Mouse (Mus musculus) adipocyte (in vitro differentiated cells): Measurements from ENCODE around the gene Scel.
"Not testable (repeated sequence)": the region's sequence is repeated elsewhere in the genome, so short reads cannot be mapped to it uniquely, and the experiment has no call there.

ENCODE experiments used
- DNase-seq: peaks from one replicate; pipeline ENCODE4 v3.0.0-alpha.2; 2016; ENCODE audit warnings: low spot score

Gene Scel

GRCm38 (mm10) chr14:103512802-103513472 lies at the start of gene Scel:
TSS of gene Scel (plus strand) at chr14:103513342.
- no peak for DNase-seq

- DNase-seq = peak; percentile 47
These were observed 44.3 kb upstream of the Scel start for GRCm38 (mm10) chr14:103468691-103469463.

DNA sequence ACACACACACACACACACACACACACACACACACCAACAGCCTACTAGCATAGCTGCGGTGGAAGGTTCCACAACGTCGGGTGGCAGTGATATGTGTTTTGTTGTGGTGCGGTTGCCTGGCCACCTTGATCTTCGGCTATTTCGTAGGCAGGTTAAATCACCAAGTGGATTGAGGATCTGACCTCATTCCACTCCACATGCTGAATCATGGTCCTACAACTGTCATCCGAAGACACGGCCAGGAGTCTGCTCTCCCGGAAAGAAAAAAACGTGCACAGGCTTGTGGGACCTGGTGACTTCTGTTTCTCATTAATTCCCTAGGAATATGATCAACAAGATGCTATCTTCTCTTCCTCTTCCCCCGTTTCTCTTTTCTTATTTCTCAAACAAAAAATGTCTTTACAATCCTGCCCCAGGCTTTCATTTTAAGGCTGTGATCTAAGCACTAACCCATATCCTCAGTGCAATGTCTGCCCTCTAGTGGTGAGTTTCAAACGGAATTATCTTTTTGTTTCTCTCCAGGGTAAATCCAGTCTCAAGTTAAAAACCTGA lies 43.6 kb upstream of the Scel start:
- peak; percentile 88 for DNase-seq

- no peak for DNase-seq
These were observed 41.9 kb upstream of the Scel start for GRCm38 (mm10) chr14:103471074-103471778.

- DNase-seq = no peak
These were observed 41.2 kb upstream of the Scel start for GRCm38 (mm10) chr14:103471806-103472553.

DNA sequence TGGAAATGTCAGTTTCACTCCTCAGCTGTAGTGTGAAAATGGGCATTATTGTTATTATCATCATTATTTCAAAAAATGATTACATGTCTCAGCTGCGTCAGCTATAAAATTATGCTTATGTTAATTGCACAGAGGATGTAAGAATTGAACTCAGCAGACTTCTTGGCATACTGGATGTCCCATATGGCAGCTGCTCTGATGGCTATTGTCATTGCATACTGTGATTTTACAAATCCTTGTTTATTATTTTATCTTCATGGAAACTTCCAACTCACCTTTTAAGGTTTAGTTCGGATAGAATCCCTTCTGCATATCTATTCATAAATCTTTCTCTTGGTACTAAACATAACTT lies 40.6 kb upstream of the Scel start:
- no peak for DNase-seq

DNA sequence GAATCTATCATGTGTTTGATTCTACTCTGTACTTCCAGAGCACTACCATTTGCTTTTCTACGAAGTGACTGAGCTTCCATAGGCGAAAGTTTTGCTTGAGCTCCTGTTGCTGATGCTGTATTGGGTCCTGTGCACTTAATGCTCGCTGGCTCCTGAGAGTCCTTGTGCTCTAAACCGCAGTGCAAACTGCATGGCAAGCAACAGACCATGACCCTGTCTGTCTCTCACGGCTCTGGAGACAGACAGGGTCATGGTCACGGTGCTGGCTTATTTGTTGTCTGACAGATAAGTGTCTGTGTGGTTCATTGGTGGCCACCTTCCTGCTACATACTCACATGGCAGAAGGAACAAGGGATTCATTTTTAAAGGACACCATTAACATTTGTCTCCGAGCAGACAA lies 37.8 kb upstream of the Scel start:
- DNase-seq = no peak

DNA sequence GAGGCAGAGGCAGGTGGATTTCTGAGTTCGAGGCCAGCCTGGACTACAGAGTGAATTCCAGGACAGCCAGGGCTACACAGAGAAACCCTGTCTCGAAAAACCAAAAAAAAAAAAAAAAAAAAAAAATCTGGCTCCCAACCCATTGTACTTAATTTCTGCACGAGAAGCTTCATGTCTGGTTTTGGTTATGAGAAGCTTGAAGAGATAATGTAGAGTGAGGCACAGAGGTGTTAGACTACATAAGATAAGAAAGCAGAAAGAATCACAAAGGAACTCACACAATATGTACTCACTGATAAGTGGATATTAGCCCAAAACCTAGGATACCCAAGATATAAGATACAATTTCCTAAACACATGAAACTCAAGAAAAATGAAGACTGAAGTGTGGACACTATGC lies 36.9 kb upstream of the Scel start:
- DNase-seq = not testable (repeated sequence)

DNA sequence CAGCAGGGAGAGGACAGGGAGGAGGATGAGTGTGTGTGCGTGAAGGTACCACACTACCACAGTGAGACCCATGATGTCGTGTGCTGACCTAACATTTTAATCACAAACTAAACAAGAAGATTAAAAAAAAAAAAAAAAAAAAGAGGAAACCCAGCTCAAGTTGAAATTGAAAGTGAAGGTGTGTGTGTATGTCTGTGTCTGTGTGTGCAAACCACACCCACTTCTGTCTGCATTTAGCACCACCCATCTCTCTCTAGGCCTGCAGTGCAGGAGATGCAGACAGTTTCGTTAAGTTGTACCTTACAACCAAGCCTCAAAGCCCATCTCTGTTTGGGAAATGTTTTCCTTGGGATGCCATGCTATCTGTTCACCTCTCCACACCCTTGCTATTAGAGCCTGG lies 35.9 kb upstream of the Scel start:
- DNase-seq = no peak

DNA sequence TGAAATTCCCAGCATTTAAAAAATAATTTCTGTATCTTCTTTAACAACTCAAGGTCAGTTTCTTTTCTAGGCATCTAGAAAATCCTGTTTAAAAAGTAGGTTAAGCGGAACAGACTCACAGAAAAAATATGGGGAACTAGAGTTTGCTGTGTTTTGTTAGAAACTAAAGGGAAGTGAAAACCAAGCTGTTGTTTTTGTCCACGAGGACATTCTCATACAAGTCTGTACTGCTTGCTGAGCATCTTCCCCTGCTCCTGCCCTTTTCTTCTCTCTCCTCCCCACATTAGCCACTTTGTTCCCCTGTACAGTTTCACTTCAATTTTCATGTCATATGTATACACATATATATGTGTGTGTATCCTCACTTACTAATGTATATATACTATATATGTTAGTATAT lies 35.2 kb upstream of the Scel start:
- no peak for DNase-seq

GRCm38 (mm10) chr14:103479446-103479845 lies 33.7 kb upstream of the Scel start:
- DNase-seq = no peak

DNA sequence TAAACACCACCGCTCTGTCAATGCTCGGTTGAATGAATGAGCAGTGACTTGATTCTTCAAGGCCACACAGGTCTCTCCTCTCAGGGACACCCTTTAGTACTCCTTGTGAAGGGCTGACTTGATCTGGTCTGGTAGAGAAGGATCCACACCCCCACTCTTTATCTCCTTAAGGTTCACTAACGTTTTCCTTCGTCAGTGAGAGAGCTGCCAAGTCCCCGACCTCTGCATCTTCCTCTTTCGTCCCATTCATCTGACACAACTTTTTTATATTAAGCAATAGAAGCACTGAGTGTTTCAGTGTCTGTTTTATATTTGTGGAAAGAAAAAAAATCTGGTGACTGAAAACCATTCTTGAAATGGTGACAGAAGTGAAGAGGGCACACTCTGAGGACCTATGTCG lies 31.6 kb upstream of the Scel start:
- no peak for DNase-seq

DNA sequence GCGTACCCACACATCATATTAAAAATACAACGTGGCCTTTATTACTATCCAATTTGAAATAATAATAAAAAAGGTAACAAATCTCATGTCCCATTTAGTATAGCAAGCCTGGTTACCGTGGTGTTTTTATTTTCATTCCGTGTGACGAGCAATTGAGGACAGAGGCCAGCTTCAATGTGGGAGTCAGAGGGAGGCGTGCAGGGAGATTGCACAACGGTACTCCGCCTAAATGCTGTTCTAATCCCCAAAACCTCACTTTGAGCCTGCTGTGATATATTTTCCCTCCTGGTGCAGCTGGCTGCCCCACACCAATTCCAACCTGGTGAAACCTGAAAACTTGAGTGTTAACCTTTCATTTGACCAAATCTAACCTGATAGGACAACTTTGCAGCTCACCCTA lies 27.5 kb upstream of the Scel start:
- no peak for DNase-seq

DNA sequence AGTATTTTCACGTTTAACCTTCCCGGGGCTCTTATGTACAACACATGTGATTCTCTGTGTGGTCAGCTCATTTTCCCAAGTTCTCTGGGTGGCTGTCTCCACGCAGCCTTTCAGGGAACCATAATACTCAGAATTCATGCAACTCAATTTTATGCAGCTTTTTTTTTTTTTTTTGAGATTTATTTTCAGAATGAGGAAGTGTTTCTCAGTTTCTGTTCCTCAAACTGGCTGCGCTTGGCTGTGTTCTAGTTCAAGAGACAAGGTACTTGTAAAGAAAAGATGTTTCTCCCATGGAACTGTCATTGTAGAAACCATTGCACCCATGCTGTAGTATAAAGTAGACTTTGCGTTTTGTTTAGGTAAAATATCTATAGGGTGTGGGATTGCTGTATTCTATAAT lies 26.2 kb upstream of the Scel start:
- DNase-seq = no peak

DNA sequence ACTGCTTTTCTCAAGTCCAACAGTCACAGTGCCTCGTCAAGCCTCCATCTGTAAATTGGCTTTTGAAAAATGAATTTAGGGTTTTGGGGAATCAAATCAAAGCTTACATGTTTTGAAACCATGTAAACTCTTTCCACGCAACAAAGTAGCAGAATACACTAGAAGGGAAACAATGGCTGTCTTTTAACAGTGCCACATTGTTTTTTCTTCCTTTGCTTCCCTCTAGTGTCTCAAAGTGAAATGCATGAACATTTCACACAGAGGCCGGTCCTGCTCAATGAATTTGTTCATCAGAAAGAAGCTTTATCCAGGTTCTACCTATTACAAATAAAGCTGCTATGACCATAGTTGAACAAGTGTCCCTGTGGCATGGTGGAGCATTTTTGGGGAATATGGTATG lies 24.5 kb upstream of the Scel start:
- DNase-seq = peak; percentile 18

DNA sequence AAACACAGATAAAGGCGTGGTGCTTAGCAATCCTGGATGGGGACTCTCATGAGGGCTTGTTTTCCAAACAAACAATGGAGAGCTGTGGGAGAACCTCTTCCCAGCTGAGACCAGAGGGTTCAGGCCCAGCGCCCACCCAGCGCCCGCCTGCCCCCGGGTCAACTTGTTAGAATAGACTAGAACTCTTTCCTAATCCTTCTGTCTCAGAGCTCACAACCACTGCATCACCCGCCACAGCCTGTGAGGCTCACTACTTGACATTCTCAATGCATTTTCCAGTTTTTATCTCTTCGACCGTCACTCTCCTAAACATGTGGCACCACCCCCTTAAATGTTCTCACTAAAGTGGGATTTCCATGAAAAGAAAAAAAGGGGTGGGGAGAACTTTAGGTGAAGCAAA lies 14.9 kb upstream of the Scel start:
- DNase-seq = no peak

GRCm38 (mm10) chr14:103498613-103499012 lies 14.5 kb upstream of the Scel start:
- DNase-seq = no peak

GRCm38 (mm10) chr14:103499060-103499459 lies 14.1 kb upstream of the Scel start:
- DNase-seq = no peak

DNA sequence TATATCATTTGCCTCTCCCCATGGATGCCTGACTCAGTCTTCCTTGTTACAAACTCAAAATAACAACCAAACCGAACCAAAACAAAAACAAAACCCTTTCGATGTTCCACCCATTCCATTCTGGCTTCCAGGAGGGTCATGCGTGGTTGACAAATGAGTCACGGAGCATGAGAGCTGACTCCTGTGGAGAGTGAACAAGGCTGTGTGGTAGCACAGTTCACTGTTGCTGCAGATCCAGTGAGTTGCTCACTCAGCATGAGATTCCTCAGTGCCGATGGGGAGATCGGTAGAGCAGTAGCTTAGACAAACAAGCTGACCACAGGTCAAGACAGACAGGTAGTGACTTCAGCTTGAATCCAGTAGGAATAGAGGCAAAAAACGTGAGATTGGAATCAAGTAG lies 12.8 kb upstream of the Scel start:
- no peak for DNase-seq

DNA sequence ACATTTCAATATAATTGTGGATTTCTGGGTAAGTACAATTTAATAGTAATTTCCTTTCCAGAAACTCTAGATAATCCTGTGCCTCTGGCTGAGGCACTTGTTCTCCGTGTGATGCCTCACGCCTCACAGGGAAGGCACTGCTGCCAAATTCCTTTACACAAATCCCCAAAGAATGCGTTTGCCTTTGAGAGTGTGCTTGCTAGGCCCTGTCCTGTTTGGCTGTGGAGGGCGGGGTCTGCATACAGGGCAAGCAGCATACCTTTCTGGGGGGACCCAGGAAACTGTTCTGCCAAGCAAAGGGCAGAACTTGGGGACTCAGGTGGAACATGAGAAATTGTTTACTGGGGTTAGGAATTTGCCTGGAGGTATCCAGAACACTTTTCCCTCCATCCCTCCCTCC lies 12.2 kb upstream of the Scel start:
- no peak for DNase-seq

- no peak for DNase-seq
These were observed 8.6 kb upstream of the Scel start for GRCm38 (mm10) chr14:103504514-103504913.

- no peak for DNase-seq
These were observed 3.6 kb upstream of the Scel start for GRCm38 (mm10) chr14:103509544-103509943.
